Comparison of ENCODE assay signal across 16 mouse cellular contexts in the genomic region with DNA sequence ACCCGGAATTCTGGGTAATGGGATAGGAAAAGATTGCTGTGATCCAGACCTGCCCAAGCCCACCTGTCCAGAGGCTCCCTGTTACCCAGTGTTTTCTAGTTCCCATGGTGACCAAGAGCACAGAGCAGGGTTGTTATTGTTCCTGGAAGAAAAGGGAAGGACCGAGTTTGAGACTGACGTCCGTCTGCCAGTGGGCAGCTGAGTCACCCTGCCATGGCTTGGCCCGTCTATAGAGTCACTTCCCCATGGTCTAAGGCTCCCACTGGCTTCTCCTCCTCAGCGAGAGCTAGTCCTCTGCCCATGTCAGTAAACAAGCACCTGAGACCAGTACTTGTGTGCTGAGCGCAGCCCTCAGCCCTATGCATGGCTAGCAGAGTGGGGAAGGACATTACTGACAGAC. TPM values are rescaled to one million over a fixed set of nuclear protein-coding genes. Genes with fewer than 3 reads are reported as not detected.
DNase-seq lines count a peak whose midpoint lies in the region.
"Had no signal": no experiment of that assay in that cellular context is flagged by ENCODE, and none has a peak within 500 bp of the region (broad histone marks: within the 10 kb centered on the region; RNA-seq: fewer than 3 reads in every experiment).

No protein-coding gene starts in this region.

- H3K9me3 ChIP-seq in heart, embryonic 10.5 days = no peaks in the 10 kb centered on the region
- H3K9me3 ChIP-seq: embryonic facial prominence, embryonic 12.5 days; midbrain, embryonic 12.5 days had no signal

- DNase-seq in heart, adult 11 months = peak; percentile 96
- DNase-seq in heart, embryonic 10.5 days (ENCODE audit: low spot score) = no peak
- peak; percentile 15 to 27 for DNase-seq in spleen, postnatal 36 days (ENCODE audit: low spot score in 2 of 2)
- DNase-seq in spleen, postnatal 4 days (ENCODE audit: low spot score in 2 of 2) = no peak
- peak; percentile 54 to 61 for DNase-seq in lung, postnatal 4 days
- no peak for DNase-seq in cerebellum, postnatal 4 days (ENCODE audit: low spot score in 2 of 2)
- no peak for DNase-seq in T-cell, adult 2 months (ENCODE audit: low spot score)
- DNase-seq in heart, postnatal 14 days = no peak
- DNase-seq: adrenal gland, postnatal 14 days; cerebellum, adult 2 months; heart, postnatal 10 days; thymus, postnatal 4 days had no signal

- intact Hi-C loops in heart, postnatal 14 days (cut with DNase I) = no loop called here

- H3K4me3 ChIP-seq in heart, embryonic 10.5 days = no peak overlapping the region
- H3K4me3 ChIP-seq: embryonic facial prominence, embryonic 12.5 days; heart, adult 2 months; midbrain, embryonic 12.5 days had no signal

- H3K27ac ChIP-seq in heart, embryonic 10.5 days = no peak overlapping the region
- H3K27ac ChIP-seq: embryonic facial prominence, embryonic 12.5 days; heart, adult 2 months; liver, embryonic 14.5 days; midbrain, embryonic 12.5 days had no signal

- H3K27me3 ChIP-seq in heart, embryonic 10.5 days (ENCODE audit: insufficient read depth, poor library complexity, severe bottlenecking) = peaks cover 8% of the 10 kb centered on the region
- H3K27me3 ChIP-seq: embryonic facial prominence, embryonic 12.5 days; midbrain, embryonic 12.5 days had no signal

- no peaks in the 10 kb centered on the region for H3K36me3 ChIP-seq in heart, embryonic 10.5 days
- H3K36me3 ChIP-seq: embryonic facial prominence, embryonic 12.5 days; midbrain, embryonic 12.5 days had no signal

- H3K4me1 ChIP-seq in heart, embryonic 10.5 days = peaks cover 30% of the 10 kb centered on the region
- H3K4me1 ChIP-seq: embryonic facial prominence, embryonic 12.5 days had no signal

- WGBS in heart, embryonic 10.5 days = 58% methylated on average over 7 of the region's 7 CpGs

RNA-seq across cellular contexts. Expression of a gene that starts 36.8 kb away (rescaled TPM):
- 78.2 and 78.6 TPM in 2 replicates for polyA plus RNA-seq in heart, embryonic 10.5 days (2016; fragmentation: Nextera tagmentation; extraction: Ambion mirVana)
- 100 to 1,000 TPM in 1 of 2 experiments, 10 to 100 TPM in 1; 96.9 to 104 TPM for total RNA-seq in heart, postnatal 14 days (2021)

RNA-seq across cellular contexts. Expression of a gene that starts 44.5 kb away (rescaled TPM):
- polyA plus RNA-seq in heart, embryonic 10.5 days (2016; fragmentation: Nextera tagmentation; extraction: Ambion mirVana) = 17.0 and 18.8 TPM in 2 replicates
- 1 to 10 TPM; 3.4 to 4.7 TPM for total RNA-seq in heart, postnatal 14 days (2021)

Comparison
In these comparisons a context has a peak if more than half of its experiments do, and no peak if none do; other contexts are left out.
1. DNase-seq: peak in heart, adult 11 months (single experiment), spleen, postnatal 36 days (2 of 2) and lung, postnatal 4 days (2 of 2); none in heart, embryonic 10.5 days (single experiment), spleen, postnatal 4 days (0 of 2), cerebellum, postnatal 4 days (0 of 2), T-cell, adult 2 months (single experiment) and heart, postnatal 14 days (0 of 2).